Mouse (Mus musculus) midbrain, postnatal 0 days (tissue): ENCODE results near the gene Slc23a3. TPM values are rescaled to one million over a fixed set of nuclear protein-coding genes. Genes with fewer than 3 reads are reported as not detected.

Experiments
- ATAC-seq: fragments of 200-750 bp; cut with Nextera tagmentation; 2 replicates; pipeline ENCODE4 v1.8.0; 2017; ENCODE audit warnings: moderate number of reproducible peaks, mild to moderate bottlenecking, moderate TSS enrichment, moderate library complexity; ENCODE audit not compliant: low FRiP score
- DNase-seq: peaks from one replicate; pipeline ENCODE4 v3.0.0-alpha.2; 2015; ENCODE audit warnings: low spot score
- H3K27ac ChIP-seq: fragments of 300-500 bp; sonication (generic); 2 replicates; pipeline ENCODE4 v1.5.1; 2014; ENCODE audit warnings: low read depth, mild to moderate bottlenecking, low read length, mixed read lengths
- H3K27me3 ChIP-seq: fragments of 300-500 bp; sonication (generic); 2 replicates; pipeline ENCODE4 v1.6.1; 2014; ENCODE audit warnings: low read length, control low read depth, mixed read lengths; ENCODE audit not compliant: insufficient read depth
- H3K36me3 ChIP-seq: fragments of 300-500 bp; sonication (generic); 2 replicates; pipeline ENCODE4 v1.6.1; 2014; ENCODE audit warnings: low read length, control low read depth, mixed read lengths; ENCODE audit not compliant: insufficient read depth
- H3K4me1 ChIP-seq: fragments of 300-500 bp; sonication (generic); 2 replicates; pipeline ENCODE4 v1.6.1; 2014; ENCODE audit warnings: mild to moderate bottlenecking, control low read depth, antibody characterized with exemption, low read length, mixed read lengths; ENCODE audit not compliant: insufficient read depth
- H3K4me2 ChIP-seq: fragments of 300-500 bp; sonication (generic); 2 replicates; pipeline ENCODE4 v1.6.1; 2014; ENCODE audit warnings: low read depth, mild to moderate bottlenecking, low read length, mixed read lengths; ENCODE audit not compliant: poor library complexity, severe bottlenecking
- H3K4me3 ChIP-seq: fragments of 300-500 bp; sonication (generic); 2 replicates; pipeline ENCODE4 v1.5.1; 2014; ENCODE audit warnings: low read depth, mild to moderate bottlenecking, low read length, moderate library complexity
- H3K9ac ChIP-seq: fragments of 300-500 bp; sonication (generic); replicated peaks from 2 replicates; pipeline ENCODE4 v1.6.1; 2014; ENCODE audit warnings: mild to moderate bottlenecking, low read length, moderate library complexity, mixed read lengths; ENCODE audit not compliant: poor library complexity, severe bottlenecking
- H3K9me3 ChIP-seq: fragments of 300-500 bp; sonication (generic); 2 replicates; pipeline ENCODE4 v1.6.1; 2016; ENCODE audit warnings: low read length, control low read depth
- CTCF ChIP-seq: IDR thresholded peaks from 2 replicates; pipeline ENCODE4 v1.5.1; 2016; ENCODE audit warnings: antibody characterized with exemption, mild to moderate bottlenecking
- WGBS: fragments of 180-500 bp; shearing (Covaris S2); extraction: QIAGEN DNeasy Blood & Tissue Kit; methylation state at CpG from one replicate; pipeline ENCODE4 v1.1.7; 2014; 5-methylcytosine and 5-hydroxymethylcytosine counted together
- polyA plus RNA-seq: library from polyadenylated mRNA; unstranded; fragments of >200 nt; fragmentation: Nextera tagmentation; extraction: Ambion mirVana; gene quantifications from 2 replicates; pipeline ENCODE4 v1.2.1, GENCODE M21; 2015
- total RNA-seq: library from RNA; depleted of rRNA; stranded (reverse); fragments of >200 nt; gene quantifications from 2 replicates; pipeline ENCODE4 v1.2.3, GENCODE M21; 2014

Gene Slc23a3
- total and polyA plus RNA-seq, 2 experiments from 2014 or later = not detected

- Histone ChIP-seq H3K27me3 (no peaks in the 10 kb centered on the region), H3K9me3 (no peaks in the 10 kb centered on the region), H3K4me2 (peak overlapping the region; percentile 80), H3K9ac (peak overlapping the region; percentile 61), H3K4me1 (no peaks in the 10 kb centered on the region), H3K36me3 (peaks cover 64% of the 10 kb centered on the region), H3K27ac (0 out of 2 replicates have a peak overlapping the region, but pooled peaks have one; percentile 8), H3K4me3 (peak overlapping the region; percentile 52)
- WGBS = 7% methylated on average over 23 of the region's 23 CpGs
- DNase-seq (peak; percentile 78), ATAC-seq (peak; percentile 35)
- TF ChIP-seq CTCF = no peak
Measured at GRCm38 (mm10) chr1:75179334-75180104, 45.8 kb upstream of the Slc23a3 start.

GRCm38 (mm10) chr1:75168472-75169464 is 35.1 kb upstream of the Slc23a3 start, which contains the start of gene Zfand2b:
Gene Zfand2b, plus strand, starts transcription at chr1:75168646.
- peak within 1 kb of the TSS; percentile 78 for H3K4me3 ChIP-seq
- peak; percentile 96 for ATAC-seq
- 0 out of 2 replicates have a peak, but pooled peaks have one; percentile 5 for TF ChIP-seq CTCF

GRCm38 (mm10) chr1:75168093-75168471 is 34.4 kb upstream of the Slc23a3 start:
- H3K4me3 ChIP-seq = peak overlapping the region; percentile 78
- peak; percentile 67 for ATAC-seq
- no peaks in the 10 kb centered on the region for H3K9me3 ChIP-seq
- H3K27me3 ChIP-seq = no peaks in the 10 kb centered on the region
- WGBS = 7% methylated on average over 7 of the region's 7 CpGs
- H3K4me2 ChIP-seq = peak overlapping the region; percentile 58
- peaks cover 23% of the 10 kb centered on the region for H3K36me3 ChIP-seq
- H3K9ac ChIP-seq = peak overlapping the region; percentile 66
- TF ChIP-seq CTCF = no peak
- H3K4me1 ChIP-seq = 0 out of 2 replicates have a peak, but pooled peaks cover 2% of the 10 kb centered on the region
- DNase-seq = no peak
- peak overlapping the region; percentile 80; the same call in 1 of the 2 replicates for H3K27ac ChIP-seq

More at GRCm38 (mm10) chr1:75168472-75169464, 35.1 kb upstream of the Slc23a3 start, which contains the start of gene Zfand2b:
- Histone ChIP-seq H3K4me2 (peak within 1 kb of the TSS; percentile 58), H3K9ac (peak within 1 kb of the TSS; percentile 66), H3K36me3 (peaks cover 30% of the 10 kb centered on the region), H3K9me3 (no peaks in the 10 kb centered on the region), H3K27me3 (no peaks in the 10 kb centered on the region), H3K27ac (peak within 1 kb of the TSS; percentile 80), H3K4me1 (0 out of 2 replicates have a peak, but pooled peaks cover 2% of the 10 kb centered on the region)
- 1% methylated on average over 55 of the region's 59 CpGs for WGBS
- peak; percentile 94 for DNase-seq

GRCm38 (mm10) chr1:75160256-75160617 is 26.5 kb upstream of the Slc23a3 start:
- no peak for TF ChIP-seq CTCF
- H3K4me3 ChIP-seq = no peak overlapping the region
- DNase-seq (no peak), ATAC-seq (no peak)
- H3K9me3 ChIP-seq = no peaks in the 10 kb centered on the region
- H3K9ac ChIP-seq = no peak overlapping the region
- H3K4me2 ChIP-seq = no peak overlapping the region
- H3K27ac ChIP-seq = no peak overlapping the region
- 82% methylated on average over 4 of the region's 4 CpGs for WGBS
- no peaks in the 10 kb centered on the region for H3K27me3 ChIP-seq
- H3K36me3 ChIP-seq = no peaks in the 10 kb centered on the region
- no peaks in the 10 kb centered on the region for H3K4me1 ChIP-seq

- Histone ChIP-seq H3K9me3 (no peaks in the 10 kb centered on the region), H3K4me2 (no peak overlapping the region), H3K9ac (no peak overlapping the region), H3K36me3 (no peaks in the 10 kb centered on the region), H3K4me3 (no peak overlapping the region), H3K27ac (no peak overlapping the region), H3K4me1 (no peaks in the 10 kb centered on the region), H3K27me3 (no peaks in the 10 kb centered on the region)
- no peak for DNase-seq
- TF ChIP-seq CTCF = no peak
- 71% methylated on average over 5 of the region's 5 CpGs for WGBS
- no peak for ATAC-seq
Measured at GRCm38 (mm10) chr1:75159540-75160255, 26.0 kb upstream of the Slc23a3 start.
